ENCODE assay signal across 17 mouse cellular contexts in genomic region chr6:144579301-144579700, GRCm38 (mm10).
A peak's percentile ranks its signal among the peaks of the same experiment; 100 is the strongest.
DNase-seq lines count a peak whose midpoint lies in the region; ATAC-seq and TF ChIP-seq lines count a peak whose summit lies in the region.
"Had no signal": no experiment of that assay in that cellular context is flagged by ENCODE, and none has a peak within 500 bp of the region (broad histone marks: within the 10 kb centered on the region; RNA-seq: fewer than 3 reads in every experiment).

No protein-coding gene starts in this region.

- intact Hi-C loops in left cerebral cortex, postnatal 10 days (cut with DNase I) = no loop called here
- intact Hi-C loops in gastrocnemius, postnatal 36 days (cut with DNase I) = no loop called here

- no peak overlapping the region for H3K4me3 ChIP-seq in intestine, postnatal 0 days (ENCODE audit: low read depth, low read length)
- H3K4me3 ChIP-seq: embryonic facial prominence, embryonic 13.5 days; heart, embryonic 15.5 days; hindbrain, embryonic 15.5 days; lung, embryonic 15.5 days; stomach, embryonic 15.5 days had no signal

- H3K4me2 ChIP-seq in intestine, postnatal 0 days (replicated peaks; ENCODE audit: low read depth) = 0 out of 2 replicates have a peak overlapping the region, but pooled peaks have one; percentile 17
- H3K4me2 ChIP-seq: embryonic facial prominence, embryonic 13.5 days; heart, embryonic 15.5 days; hindbrain, embryonic 15.5 days; lung, embryonic 15.5 days; stomach, embryonic 15.5 days had no signal

- no peaks in the 10 kb centered on the region for H3K36me3 ChIP-seq in intestine, postnatal 0 days (ENCODE audit: control insufficient read depth, insufficient read depth)
- H3K36me3 ChIP-seq: embryonic facial prominence, embryonic 13.5 days; heart, embryonic 15.5 days; hindbrain, embryonic 15.5 days; lung, embryonic 15.5 days; stomach, embryonic 15.5 days had no signal

- no peaks in the 10 kb centered on the region for H3K9me3 ChIP-seq in intestine, postnatal 0 days (ENCODE audit: control insufficient read depth)
- H3K9me3 ChIP-seq: embryonic facial prominence, embryonic 13.5 days; heart, embryonic 15.5 days; hindbrain, embryonic 15.5 days; lung, embryonic 15.5 days; stomach, embryonic 15.5 days had no signal

- H3K27me3 ChIP-seq in intestine, postnatal 0 days (replicated peaks; ENCODE audit: control insufficient read depth, insufficient read depth, low read length) = no peaks in the 10 kb centered on the region
- H3K27me3 ChIP-seq: embryonic facial prominence, embryonic 13.5 days; heart, embryonic 15.5 days; hindbrain, embryonic 15.5 days; lung, embryonic 15.5 days; Patski; stomach, embryonic 15.5 days had no signal

- H3K27ac ChIP-seq in intestine, postnatal 0 days (ENCODE audit: low read depth, low read length) = no peak overlapping the region
- H3K27ac ChIP-seq: embryonic facial prominence, embryonic 13.5 days; heart, embryonic 15.5 days; hindbrain, embryonic 15.5 days; lung, embryonic 15.5 days; stomach, embryonic 15.5 days had no signal

- TF ChIP-seq CTCF in intestine, postnatal 0 days (IDR thresholded peaks at IDR 0.05; ENCODE audit: low read depth) = peak; percentile 48

- 0 out of 2 replicates have a peak, but pooled peaks cover 3% of the 10 kb centered on the region for H3K4me1 ChIP-seq in intestine, postnatal 0 days (replicated peaks; ENCODE audit: control insufficient read depth, insufficient read depth, low read length)
- H3K4me1 ChIP-seq: embryonic facial prominence, embryonic 13.5 days; heart, embryonic 15.5 days; hindbrain, embryonic 15.5 days; stomach, embryonic 15.5 days had no signal

- peak; percentile 54; the same call in 1 of the 2 replicates for ATAC-seq in intestine, postnatal 0 days
- ATAC-seq: Patski had no signal

- no peak overlapping the region for H3K9ac ChIP-seq in intestine, postnatal 0 days (ENCODE audit: low read depth, low read length)
- H3K9ac ChIP-seq: embryonic facial prominence, embryonic 13.5 days; heart, embryonic 15.5 days; hindbrain, embryonic 15.5 days; lung, embryonic 15.5 days; stomach, embryonic 15.5 days had no signal

- 19% methylated on average over 12 of the region's 12 CpGs for WGBS in intestine, postnatal 0 days

- DNase-seq in embryo, embryonic 11 days = peak; percentile 32
- no peak for DNase-seq in embryo, embryonic 9.5 days (ENCODE audit: extremely low spot score)
- DNase-seq in layer of hippocampus, adult 9-11 months = peak; percentile 17
- no peak for DNase-seq in layer of hippocampus, adult 9-10 months (ENCODE audit: low spot score)
- DNase-seq in brain, adult 2 months (ENCODE audit: low read depth, low spot score) = peak; percentile 56
- no peak for DNase-seq in left cerebral cortex, postnatal 10 days (ENCODE audit: extremely low spot score in 1 of 2, low spot score in 2 of 2)
- no peak for DNase-seq in gastrocnemius, postnatal 36 days
- DNase-seq: cerebellum, adult 2 months; layer of hippocampus, postnatal 36 days; thymus, postnatal 14 days had no signal

Comparison
In these comparisons a context has a peak if more than half of its experiments do, and no peak if none do; other contexts are left out.
1. DNase-seq: peak in embryo, embryonic 11 days (single experiment), layer of hippocampus, adult 9-11 months (single experiment) and brain, adult 2 months (single experiment); none in embryo, embryonic 9.5 days (single experiment), layer of hippocampus, adult 9-10 months (single experiment), left cerebral cortex, postnatal 10 days (0 of 2) and gastrocnemius, postnatal 36 days (0 of 2).